Mouse (Mus musculus) MEL (cell line): ENCODE data around the gene Fcgr3.

Source experiments
- CTCF ChIP-seq, 3 experiments: IDR thresholded peaks in 2 of 3; conservative IDR thresholded peaks in 1 of 3; 2 replicates each; pipeline ENCODE4 v1.5.1; 2011 to 2012; ENCODE audit warnings: low read length in 3 of 3, low read depth in 2 of 3, mild to moderate bottlenecking in 2 of 3, improper control_type of control experiment in 1 of 3, inconsistent platforms in 1 of 3, mixed read lengths in 1 of 3, moderate library complexity in 1 of 3; ENCODE audit not compliant: control insufficient read depth in 1 of 3, insufficient read depth in 1 of 3, poor library complexity in 1 of 3, severe bottlenecking in 1 of 3
- ELF1 ChIP-seq: IDR thresholded peaks from 2 replicates; pipeline ENCODE4 v1.6.1; 2014; ENCODE audit warnings: low read depth, mild to moderate bottlenecking, inconsistent platforms, low read length, improper control_type of control experiment, moderate library complexity
- EP300 ChIP-seq, 2 experiments: IDR thresholded peaks; 2 replicates each; pipeline ENCODE4 v1.6.1; 2011; ENCODE audit warnings: improper control_type of control experiment in 2 of 2, low read length in 2 of 2, low read depth in 1 of 2, mild to moderate bottlenecking in 1 of 2
- GABPA ChIP-seq: IDR thresholded peaks from 2 replicates; pipeline ENCODE4 v1.6.1; 2012; ENCODE audit warnings: low read depth, mild to moderate bottlenecking, inconsistent platforms, low read length, improper control_type of control experiment, moderate library complexity
- GATA1 ChIP-seq: IDR thresholded peaks from 2 replicates; pipeline ENCODE4 v1.6.1; 2011; ENCODE audit warnings: low read depth, low read length, improper control_type of control experiment
- HCFC1 ChIP-seq: IDR thresholded peaks from 2 replicates; pipeline ENCODE4 v1.6.1; 2012; ENCODE audit warnings: low read depth, mild to moderate bottlenecking, inconsistent platforms, low read length, improper control_type of control experiment, moderate library complexity
- MAFK ChIP-seq: IDR thresholded peaks from 2 replicates; pipeline ENCODE4 v1.6.1; 2011; ENCODE audit warnings: low read depth, mild to moderate bottlenecking, low read length, improper control_type of control experiment, borderline replicate concordance
- MAX ChIP-seq: IDR thresholded peaks from 2 replicates; pipeline ENCODE4 v1.6.1; 2011; ENCODE audit warnings: low read length, improper control_type of control experiment
- MXI1 ChIP-seq: IDR thresholded peaks from 2 replicates; pipeline ENCODE4 v1.6.1; 2011; ENCODE audit warnings: mild to moderate bottlenecking, low read depth, low read length, improper control_type of control experiment
- POLR2A ChIP-seq, 2 experiments: IDR thresholded peaks; 2 replicates each; pipeline ENCODE4 v1.6.1; 2011 to 2012; ENCODE audit warnings: low read length in 2 of 2, mild to moderate bottlenecking in 2 of 2, control low read depth in 1 of 2, improper control_type of control experiment in 1 of 2, low read depth in 1 of 2, moderate library complexity in 1 of 2; ENCODE audit not compliant: control insufficient read depth in 1 of 2, insufficient read depth in 1 of 2, poor library complexity in 1 of 2
- TAL1 ChIP-seq: IDR thresholded peaks from 2 replicates; pipeline ENCODE4 v1.6.1; 2012; ENCODE audit warnings: mild to moderate bottlenecking, inconsistent platforms, low read length, moderate library complexity, mixed read lengths
- USF1 ChIP-seq: IDR thresholded peaks from 2 replicates; pipeline ENCODE4 v1.6.1; 2014; ENCODE audit warnings: low read depth, mild to moderate bottlenecking, inconsistent platforms, low read length, improper control_type of control experiment, moderate library complexity
- ZKSCAN1 ChIP-seq: IDR thresholded peaks from 2 replicates; pipeline ENCODE4 v1.6.1; 2012; ENCODE audit warnings: low read depth, mild to moderate bottlenecking, inconsistent platforms, low read length, improper control_type of control experiment, moderate library complexity
- ZMIZ1 ChIP-seq: IDR thresholded peaks from 2 replicates; pipeline ENCODE4 v1.6.1; 2012; ENCODE audit warnings: low read depth, mild to moderate bottlenecking, inconsistent platforms, low read length, improper control_type of control experiment, moderate library complexity

DNA sequence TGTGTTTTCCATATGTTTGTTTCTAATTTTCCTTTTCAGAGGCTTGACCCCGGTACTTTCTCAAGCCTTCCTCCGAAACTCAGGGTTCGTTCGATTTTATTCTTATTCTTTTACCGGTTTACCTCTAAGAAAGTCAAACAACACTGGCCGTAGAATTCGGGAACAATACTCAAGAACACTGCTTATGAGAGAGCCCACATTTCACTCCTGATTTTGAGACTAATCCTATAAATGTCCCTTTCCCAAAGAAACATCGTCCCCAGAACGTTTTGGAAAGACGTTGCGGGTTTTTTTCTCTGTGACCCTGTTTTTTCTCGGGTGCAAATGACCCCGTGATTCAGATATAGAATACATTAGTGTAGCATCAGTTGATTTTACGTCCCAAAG lies 19.7 kb downstream of the Fcgr3 start:
- TF ChIP-seq ZMIZ1 (no peak), CTCF (IDR thresholded peaks at IDR 0.05 in 2 of 3, conservative IDR thresholded peaks at IDR 0.05 in 1 of 3; ENCODE audit: control insufficient read depth in 1 of 3, insufficient read depth in 1 of 3, low read depth in 2 of 3, low read length in 3 of 3, poor library complexity in 1 of 3, severe bottlenecking in 1 of 3) (no peak), MAFK (no peak), TAL1 (no peak), EP300 (IDR thresholded peaks at IDR 0.05; ENCODE audit: low read depth in 1 of 2, low read length in 2 of 2) (no peak), MAX (no peak), HCFC1 (no peak), USF1 (no peak), MXI1 (no peak), POLR2A (IDR thresholded peaks at IDR 0.05; ENCODE audit: control insufficient read depth in 1 of 2, insufficient read depth in 1 of 2, low read depth in 1 of 2, low read length in 2 of 2, poor library complexity in 1 of 2) (no peak), GABPA (no peak), GATA1 (no peak), ELF1 (no peak), ZKSCAN1 (no peak)
